Mouse (Mus musculus) embryo, embryonic 10.5 days (tissue): Measurements from ENCODE around the gene Tmem91.
"Not testable (repeated sequence)": the region's sequence is repeated elsewhere in the genome, so short reads cannot be mapped to it uniquely, and the experiment has no call there.

Experiments
- DNase-seq: peaks from one replicate; pipeline ENCODE4 v3.0.0-alpha.2; 2015; ENCODE audit warnings: low spot score

Tmem91 gene

DNA sequence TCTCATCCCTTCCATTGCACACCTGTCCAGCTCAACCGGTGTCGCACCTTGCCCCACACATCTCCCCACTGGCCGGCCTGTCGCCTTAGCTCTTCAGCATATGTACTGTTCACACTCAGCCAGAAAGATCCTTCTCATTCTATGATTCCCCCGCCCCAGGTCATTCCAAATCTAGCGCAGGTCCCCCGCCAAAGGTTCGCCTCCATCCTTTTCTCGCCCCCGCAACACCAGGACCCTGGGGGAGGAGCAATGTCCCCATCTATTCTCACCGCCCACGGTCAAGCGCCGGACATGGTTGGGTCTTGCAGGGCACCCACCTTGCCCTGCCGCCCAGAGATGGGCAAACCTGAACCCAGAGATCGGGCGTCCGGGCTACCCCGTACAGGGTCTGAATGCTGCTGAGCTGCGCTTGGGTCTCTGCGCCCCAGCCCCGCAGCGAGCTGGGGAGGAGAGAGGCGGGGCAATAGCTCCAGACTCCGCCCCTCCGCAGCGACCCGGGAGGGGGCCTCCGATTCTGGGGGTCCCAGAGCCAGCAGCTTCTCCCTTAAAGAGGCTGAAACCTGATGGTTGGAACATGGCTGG is at the start of gene Tmem91:
Tmem91 (minus strand) TSS at position 448 of the 582 bp plus-strand sequence.
- DNase-seq = no peak

DNA sequence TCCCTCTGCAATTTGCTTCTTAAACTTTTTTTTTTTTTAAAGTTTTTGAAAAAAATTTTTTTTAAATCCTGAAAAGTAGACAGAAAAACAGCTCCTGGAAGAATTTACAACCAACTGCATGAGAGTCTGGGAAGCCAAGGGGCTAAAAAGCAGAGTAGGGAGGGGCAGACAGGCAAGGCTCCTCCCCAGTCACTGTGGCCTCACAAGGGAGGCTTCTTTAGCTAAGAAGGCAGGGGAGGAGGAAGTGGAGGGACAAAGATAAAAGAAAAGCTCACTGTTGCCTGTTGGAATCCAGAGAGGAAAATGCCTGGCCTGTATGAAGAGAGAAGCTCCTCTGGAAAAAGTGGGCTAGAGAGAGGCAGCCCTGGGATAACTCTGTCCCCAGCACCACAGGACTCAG is 46.8 kb upstream of the Tmem91 start:
- DNase-seq = not testable (repeated sequence)

DNA sequence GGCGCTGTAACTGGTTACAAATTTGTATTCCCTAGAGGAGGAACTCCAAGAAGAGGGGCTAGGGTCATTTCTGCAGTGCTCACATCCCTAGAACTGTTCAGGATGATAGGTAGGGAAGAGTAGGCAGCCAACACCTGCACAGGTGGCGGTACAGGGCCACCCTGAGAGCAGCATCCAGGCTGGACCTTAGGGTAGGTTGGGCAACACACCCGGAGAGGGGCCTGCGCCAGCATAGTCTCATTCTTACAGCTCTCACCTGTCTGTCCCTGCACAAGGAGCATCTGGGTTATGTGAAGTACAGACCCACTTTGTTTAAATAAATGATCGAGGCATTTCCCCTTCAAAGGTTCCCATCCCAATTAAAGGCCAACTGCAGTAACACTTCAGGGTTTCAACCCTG is 45.8 kb upstream of the Tmem91 start:
- DNase-seq = no peak

DNA sequence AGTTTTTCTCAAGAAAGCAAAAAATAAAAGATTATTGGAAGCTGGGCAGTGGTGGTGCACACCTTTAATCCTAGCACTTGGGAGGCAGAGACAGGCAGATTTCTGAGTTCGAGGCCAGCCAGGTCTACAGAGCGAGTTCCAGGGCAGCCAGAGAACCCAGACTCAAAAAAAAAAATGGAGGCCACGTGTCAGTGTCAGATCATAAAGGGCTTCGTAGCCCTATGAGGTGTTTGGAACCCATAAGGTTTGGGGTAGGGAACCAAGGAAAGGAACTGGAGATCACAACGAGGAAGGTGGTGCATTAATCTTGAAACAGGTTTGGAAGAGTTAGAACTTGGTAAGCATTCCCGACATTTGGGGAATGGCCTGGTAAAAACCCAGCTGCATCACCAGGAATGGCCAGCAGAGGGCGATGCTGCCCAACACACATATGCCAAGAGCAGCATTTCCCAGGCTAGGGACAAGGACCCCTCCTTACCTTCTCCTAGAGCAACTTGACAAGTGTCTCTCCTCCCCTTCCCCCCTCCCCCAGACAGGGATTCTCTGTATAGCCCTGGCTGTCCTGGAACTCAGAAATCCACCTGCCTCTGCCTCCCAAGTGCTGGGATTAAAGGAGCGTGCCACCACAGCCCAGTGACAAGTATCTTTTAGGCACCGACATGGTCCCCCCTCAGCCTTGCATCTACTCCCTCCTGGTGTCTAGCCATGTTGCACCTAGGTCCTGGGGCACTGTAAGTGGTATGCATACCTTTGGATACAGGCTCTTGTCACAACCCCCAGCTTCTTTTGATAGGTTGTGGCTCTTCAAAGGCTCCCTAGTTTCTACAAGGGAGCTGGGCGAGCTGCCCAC is 45.0 kb upstream of the Tmem91 start:
- peak; percentile 87 for DNase-seq

DNA sequence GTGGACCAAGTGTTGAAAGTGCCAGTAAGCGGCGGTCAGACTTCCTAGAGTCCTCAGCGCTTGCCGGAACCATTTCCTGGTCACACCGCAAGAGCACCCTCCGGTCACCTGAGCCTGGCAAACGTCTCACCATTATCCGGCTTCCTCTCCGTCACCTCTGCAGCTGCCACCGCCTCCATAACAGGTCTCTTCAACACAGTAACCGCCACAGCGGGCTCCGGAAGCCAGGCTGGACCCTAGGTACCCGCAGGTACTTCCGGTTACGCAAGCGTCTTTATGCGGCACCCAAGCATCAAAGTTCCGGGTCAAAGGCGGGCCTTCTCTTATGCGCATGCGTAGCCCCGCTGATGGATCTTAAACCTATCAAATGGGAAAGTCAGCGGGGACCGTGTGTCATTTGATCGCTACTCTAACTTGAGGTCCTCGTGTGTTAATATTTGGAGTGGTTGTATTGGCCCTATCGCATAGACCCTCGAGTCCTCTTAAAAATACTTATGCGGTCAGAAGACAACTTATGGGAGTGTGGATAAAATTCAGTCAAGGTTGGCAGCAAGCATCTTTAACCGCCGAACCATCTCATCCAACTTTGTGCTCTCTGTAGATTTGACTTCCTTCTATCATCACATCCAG is 43.9 kb upstream of the Tmem91 start, which contains the start of gene Ccdc97:
Ccdc97 (minus strand) TSS at position 301 of the 630 bp plus-strand sequence.
- DNase-seq = peak; percentile 98

DNA sequence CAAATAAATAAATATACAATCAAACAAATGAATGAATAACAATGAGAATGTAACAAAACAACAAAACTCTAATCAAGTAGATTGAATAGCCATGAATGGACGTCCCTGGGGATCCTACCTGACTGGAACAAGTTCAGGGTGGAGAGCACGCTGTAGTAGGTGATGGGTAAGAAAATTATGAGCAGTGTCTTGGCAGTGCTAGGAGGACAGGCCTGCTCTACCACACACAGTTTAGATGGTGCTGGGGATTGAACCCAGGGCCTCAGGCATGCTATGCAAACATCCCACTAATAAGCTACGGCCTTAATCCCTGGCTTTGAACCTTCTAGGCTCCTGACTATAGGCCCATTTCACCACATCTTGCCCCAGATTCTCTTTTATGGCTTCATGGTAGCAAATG is 42.5 kb upstream of the Tmem91 start:
- no peak for DNase-seq

DNA sequence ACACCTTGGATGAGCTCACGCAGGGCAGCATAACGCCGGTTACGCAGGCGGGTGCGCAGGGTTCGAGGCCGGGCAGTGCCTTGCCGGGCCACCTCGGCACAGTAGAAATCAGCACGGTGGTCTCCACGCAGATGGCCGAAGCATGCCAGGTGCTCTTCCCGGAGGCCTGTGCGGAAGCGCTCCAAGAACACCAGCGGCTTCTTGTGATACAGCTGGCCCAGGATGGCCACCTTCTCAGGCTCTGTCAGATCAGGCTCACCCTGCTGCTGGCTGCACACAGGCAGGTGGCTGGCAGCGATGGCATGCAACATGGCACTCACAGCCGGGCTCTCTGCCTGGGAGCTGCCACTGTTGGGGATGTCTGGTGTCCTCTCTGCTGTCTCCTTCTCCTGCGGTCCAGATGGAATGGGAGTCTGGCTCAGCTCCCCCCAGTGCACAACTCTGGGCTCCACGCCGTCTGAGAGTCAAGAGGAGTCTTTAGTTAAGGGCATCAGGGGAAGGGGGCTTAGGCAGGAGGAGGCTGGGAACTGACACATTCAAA is 40.8 kb upstream of the Tmem91 start:
- no peak for DNase-seq

DNA sequence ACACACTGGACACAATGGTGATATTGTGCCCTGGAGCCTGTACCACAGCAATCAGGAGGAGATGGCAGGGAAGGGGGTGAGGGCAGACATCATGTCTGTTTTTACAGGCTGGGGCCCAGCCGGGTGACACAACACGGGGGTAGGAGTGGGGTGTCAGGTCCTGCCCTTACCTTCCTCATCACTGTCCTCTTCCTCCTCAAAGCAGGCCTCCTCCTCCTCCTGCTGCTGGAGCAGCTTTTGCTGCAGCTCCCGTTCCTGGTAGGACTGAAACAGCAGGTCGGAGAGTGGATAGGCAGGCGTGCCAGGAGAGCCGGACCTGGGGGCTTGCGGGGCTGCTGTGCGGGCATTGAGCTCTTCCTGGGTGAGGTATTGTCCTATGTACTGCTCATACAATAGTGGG is 39.6 kb upstream of the Tmem91 start:
- DNase-seq = no peak

DNA sequence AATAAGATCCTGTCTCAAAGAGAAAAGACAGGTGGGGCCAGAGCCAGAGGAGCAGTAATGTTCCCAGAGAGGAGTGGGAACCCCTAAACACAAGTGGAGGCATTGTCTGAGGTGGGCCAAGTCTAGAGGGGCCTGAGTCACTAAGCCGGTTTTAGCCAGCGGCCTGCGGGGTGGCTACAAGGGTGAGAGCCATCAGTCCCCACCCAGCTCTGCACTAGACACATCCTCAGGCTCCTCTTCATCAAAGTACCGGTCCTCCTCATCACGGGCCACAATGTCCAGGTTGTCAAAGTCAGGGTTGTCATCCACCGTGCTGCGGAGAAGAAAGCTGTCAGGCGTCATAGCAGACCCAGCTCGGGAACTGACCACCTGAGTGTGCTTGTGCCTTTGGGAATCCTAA is 37.8 kb upstream of the Tmem91 start:
- no peak for DNase-seq

DNA sequence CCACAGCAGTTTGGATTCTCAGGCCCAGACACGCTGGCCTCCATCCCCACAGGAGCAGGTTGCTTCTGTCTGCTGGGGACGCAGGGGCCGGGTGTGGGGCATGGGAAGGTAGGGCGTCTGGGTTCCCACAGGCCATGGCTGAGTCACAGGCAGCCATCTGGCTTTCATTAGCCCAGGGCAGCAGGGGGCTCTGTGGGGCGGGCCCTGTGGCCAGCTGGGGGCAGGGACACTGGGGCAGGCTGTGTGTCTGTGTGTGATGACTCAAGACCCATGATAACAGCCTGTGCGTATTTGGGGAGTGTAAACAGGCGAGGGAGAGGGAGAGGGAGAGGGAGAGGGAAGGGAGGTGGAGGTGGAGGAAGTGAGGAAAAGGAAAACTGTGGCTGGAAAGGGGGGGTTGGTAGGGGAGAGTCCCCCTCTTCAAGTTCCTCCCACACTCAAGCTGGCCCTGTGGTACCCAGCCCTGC is 36.8 kb upstream of the Tmem91 start:
- peak; percentile 76 for DNase-seq

DNA sequence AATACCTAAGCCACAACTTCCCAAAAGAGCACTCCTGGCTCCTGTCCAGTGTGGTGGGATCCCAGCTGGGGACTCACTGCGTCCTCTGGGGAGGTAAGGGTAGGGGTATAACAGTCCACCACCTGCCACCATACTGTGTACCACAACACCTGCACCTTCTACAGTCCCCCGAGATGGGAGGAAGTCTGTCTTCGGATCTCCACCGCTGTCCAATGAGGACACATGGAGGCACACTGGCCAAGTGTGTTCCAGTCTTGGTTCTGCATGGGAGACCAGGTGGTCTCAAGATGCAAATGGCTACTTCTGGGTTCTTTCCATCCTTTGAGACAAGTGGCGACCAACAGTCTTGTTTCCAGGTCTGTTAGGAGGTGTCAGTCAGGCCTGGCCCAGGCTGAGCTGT is 36.2 kb upstream of the Tmem91 start:
- no peak for DNase-seq

DNA sequence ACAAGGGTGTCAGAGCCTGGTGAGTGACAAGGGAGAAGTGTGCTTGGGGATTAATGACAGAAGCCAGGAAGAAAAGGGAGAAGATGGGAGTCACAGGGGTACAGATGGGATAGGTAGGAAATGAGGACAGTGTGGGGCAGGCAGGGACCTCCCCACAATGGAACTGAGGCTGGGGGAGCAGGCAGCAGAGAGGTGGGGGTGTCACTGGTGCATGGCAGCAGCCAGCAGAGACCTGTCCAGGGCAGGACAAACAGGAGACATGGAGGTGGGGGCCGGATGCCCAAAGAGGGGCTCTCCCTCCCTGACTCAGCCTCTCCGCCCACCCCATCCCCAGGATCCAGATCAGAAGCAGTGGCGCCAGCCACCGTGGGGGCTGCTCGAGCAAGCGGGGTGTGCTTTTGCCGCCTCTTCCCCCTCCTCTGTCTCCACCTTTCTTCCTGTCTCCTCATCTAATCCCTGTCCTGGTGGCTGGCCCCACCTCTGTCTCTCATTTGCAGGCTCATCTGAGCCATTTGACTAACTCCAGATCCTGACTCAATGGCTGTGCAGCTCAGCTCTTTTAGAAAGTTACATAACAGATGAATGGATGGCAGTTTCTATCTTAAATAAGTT is 35.7 kb upstream of the Tmem91 start:
- DNase-seq = no peak

DNA sequence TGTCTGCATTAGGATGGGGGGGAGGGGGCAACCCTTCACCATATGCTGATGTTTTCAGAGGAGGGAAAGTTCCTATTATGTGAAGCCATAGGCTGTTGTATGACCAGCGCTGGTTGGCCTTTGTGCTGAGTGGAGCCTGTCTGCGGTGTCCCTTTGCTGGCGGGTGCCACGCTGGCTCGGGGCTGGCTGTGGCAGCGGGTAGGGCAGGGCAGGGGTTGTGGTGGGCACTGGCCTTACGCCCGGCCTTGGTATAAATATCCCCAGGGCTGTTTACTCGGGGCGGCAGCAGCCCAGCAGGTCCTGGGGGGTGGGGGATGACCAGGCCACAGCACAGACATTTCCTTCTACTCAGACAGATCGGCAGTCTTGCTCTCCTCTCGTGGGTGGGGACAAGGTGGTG is 35.0 kb upstream of the Tmem91 start:
- DNase-seq = no peak

DNA sequence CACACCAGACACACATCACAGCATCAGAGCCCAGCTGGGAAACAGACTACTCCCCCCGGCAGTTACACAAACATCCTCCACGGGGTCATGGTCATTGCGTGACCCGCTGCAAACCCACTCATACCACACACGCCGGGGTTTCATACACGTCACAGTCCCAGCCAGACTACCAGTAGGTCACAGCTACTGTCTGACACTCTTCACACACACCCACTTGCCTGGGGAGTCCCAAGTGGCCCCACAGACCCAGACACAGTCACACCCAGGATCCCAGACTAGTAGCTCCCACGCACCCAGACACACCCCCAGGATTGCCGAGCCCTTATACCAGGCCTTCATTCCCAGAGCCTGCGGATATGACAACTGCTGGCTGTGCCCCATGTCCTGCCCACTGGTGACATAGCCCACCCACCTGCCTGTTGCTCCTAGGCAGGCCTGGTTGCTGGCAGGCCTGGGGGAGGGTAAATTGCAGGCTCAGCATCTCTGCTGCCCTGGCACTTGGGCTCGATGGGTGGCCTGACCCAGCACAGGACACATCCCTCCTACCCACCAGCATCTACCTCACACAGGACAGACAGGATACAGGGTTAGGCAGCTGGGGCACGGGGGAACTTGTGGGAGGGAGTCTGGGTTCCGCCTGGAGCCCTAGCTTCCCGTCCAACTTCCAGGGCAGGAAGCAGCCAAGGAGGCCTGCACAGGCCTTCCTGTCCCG is 32.8 kb upstream of the Tmem91 start:
- DNase-seq = no peak

DNA sequence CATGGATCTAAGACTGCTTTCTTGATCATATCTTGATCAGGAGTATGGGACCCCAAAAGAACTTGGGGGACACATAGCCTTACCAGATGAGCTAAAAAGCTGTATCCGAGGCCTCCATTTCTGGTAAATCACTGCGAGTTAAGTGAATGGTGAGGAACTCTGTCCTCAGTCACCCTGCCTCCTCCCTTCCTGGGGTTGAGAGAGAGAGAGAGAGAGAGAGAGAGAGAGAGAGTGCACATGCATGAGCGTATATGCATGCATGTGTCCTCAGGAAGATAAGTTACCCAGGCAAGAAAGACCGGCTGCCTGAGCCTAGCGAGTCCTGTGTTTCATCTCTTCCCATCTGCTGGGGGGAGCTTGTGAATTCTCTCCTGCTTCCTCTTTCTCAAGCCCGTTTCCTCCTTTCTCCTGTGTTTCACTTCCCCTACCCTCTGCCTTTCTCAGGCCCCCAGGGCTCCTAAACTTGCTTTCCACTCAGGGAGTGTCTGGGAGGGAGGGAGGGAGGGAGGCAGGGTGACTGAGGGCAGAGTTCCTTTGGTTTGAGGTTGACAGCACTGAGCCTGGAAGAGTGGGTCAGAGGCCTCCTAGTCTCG is 31.7 kb upstream of the Tmem91 start:
- DNase-seq = no peak

DNA sequence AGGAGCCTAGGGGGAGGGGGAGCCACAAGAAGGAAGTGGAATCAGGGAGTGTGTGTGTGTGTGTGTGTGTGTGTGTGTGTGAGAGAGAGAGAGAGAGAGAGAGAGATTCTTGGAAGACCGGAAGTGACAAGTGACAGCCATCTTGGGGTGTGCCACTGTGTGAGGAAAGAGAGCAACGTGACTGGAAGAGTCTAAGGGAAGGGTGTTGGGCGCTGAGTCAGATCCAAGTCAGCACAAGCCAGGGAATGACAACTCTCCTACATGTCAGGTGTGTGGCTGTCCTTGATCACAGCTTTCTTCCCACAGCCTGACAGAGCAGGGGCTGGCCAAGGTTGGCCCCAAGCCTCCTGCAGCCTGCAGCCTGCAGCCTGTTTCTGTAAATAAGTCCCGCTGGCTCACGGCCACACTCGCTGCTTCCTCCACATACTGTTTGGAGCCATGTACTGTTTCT is 30.9 kb upstream of the Tmem91 start:
- DNase-seq = no peak

DNA sequence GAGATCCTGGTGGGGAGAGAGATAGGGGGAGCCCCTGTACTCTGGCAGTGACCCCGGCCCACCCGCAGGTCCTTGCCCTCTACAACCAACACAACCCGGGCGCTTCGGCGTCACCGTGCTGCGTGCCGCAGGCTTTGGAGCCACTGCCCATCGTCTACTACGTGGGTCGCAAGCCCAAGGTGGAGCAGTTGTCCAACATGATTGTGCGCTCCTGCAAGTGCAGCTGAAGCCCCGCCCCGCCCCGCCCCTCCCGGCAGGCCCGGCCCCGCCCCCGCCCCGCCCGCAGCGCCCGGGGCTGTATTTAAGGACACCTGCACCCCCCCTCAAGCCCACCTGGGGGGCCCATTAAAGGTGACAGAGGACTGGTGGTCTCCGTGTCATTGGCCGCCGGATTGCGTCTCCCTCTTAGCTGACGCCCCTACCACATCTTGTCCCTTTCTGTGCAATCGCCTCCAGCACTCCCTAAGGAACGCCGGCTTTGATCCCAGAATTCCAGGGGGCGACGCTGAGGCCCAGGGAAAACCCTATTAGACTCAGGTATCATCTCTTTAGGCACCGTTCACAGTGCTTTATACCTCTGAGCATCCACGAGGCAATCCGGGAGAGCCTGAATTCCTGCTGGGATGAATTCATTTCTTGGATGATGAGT is 29.9 kb upstream of the Tmem91 start:
- no peak for DNase-seq

DNA sequence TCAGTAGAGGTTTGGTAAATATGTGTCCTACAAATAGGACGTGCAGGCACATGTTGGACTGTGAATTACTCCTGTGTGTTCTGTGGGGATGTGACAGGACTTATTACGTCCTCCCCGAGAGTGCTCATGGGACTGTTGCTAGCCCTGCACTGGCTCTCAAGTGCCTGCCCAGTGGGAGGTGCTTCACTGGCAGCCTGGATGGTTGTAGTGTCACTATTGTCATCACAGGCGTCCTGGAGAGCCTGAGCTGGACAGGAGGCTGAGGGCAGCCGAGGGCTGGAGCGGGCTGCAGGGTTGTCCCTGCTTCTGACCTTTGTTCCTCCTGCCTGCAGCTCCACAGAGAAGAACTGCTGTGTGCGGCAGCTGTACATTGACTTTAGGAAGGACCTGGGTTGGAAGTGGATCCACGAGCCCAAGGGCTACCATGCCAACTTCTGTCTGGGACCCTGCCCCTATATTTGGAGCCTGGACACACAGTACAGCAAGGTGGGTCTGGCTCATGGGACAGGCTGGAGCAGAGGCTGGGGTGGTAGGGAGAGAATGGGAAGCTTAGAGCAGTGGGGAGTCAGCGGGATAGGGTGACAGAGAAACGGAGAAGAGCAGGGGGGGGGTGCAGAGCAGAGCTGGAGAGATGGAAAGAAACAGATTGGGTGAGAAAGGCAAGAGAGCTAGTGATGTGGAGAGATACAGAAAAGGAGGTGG is 29.0 kb upstream of the Tmem91 start:
- no peak for DNase-seq

DNA sequence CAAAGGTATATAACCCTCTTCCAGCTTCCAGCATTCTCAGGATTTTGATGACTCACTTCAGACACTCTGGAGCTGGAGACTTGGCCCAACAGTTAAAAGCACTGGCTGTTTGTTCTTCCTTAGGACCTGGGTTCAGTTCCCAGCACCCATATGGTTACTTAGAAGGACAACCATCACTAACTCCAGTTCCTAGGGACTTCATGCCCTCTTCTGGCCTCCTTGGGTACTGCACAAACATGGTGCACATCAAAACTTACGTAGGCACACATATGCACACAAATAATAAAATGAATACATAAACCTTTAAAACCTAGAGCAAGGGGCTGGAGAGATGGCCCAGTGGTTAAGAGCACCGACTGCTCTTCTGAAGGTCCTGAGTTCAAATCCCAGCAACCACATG is 27.4 kb upstream of the Tmem91 start:
- DNase-seq = no peak

DNA sequence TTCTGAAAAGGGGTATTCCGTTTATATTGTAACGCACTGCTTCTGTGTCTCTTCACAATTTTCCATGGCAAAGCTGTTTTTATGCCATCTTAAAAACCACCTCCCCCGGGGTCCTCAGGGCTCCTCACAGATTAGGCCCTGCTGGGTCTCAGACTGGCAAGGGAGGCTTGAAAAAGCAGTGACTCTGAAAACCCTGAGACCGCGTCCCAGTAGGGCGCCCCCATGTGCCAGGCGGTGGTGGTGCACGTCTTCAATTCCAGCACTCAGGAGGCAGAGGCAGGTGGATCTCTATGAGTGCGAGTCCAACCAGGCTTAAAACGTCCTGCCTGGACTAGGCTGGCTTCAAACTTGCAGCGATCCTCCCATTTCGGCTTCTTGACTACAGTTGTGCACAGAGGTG is 25.8 kb upstream of the Tmem91 start:
- DNase-seq = no peak
